Mouse (Mus musculus) midbrain, embryonic 13.5 days (tissue): ENCODE measurements at regions not wholly inside any gene's neighbourhood (a gene's known extent, or its start where the extent isn't known, plus 50 kb on each side); places are given as distances from the start of the nearest gene placed in this dataset.
A peak's percentile ranks its signal among the peaks of the same experiment; 100 is the strongest.

ENCODE experiments used
- ATAC-seq: fragments of 200-750 bp; cut with Nextera tagmentation; 2 replicates; pipeline ENCODE4 v1.8.0; 2017; ENCODE audit warnings: mild to moderate bottlenecking, moderate TSS enrichment, moderate library complexity
- H3K27ac ChIP-seq: fragments of 300-500 bp; sonication (generic); 2 replicates; pipeline ENCODE4 v1.5.1; 2015; ENCODE audit warnings: inconsistent platforms, mild to moderate bottlenecking, moderate library complexity
- H3K27me3 ChIP-seq: fragments of 300-500 bp; sonication (generic); 2 replicates; pipeline ENCODE4 v1.6.1; 2015; ENCODE audit warnings: mild to moderate bottlenecking, inconsistent platforms
- H3K36me3 ChIP-seq: fragments of 300-500 bp; sonication (generic); 2 replicates; pipeline ENCODE4 v1.6.1; 2015; ENCODE audit warnings: mild to moderate bottlenecking, inconsistent platforms
- H3K4me1 ChIP-seq: fragments of 300-500 bp; sonication (generic); replicated peaks from 2 replicates; pipeline ENCODE4 v1.6.1; 2015; ENCODE audit warnings: inconsistent platforms
- H3K4me2 ChIP-seq: fragments of 300-500 bp; sonication (generic); replicated peaks from 2 replicates; pipeline ENCODE4 v1.6.1; 2015; ENCODE audit warnings: moderate library complexity, mild to moderate bottlenecking, inconsistent platforms
- H3K4me3 ChIP-seq: fragments of 300-500 bp; sonication (generic); replicated peaks from 2 replicates; pipeline ENCODE4 v1.5.1; 2015; ENCODE audit warnings: mild to moderate bottlenecking, inconsistent platforms
- H3K9ac ChIP-seq: fragments of 300-500 bp; sonication (generic); replicated peaks from 2 replicates; pipeline ENCODE4 v1.6.1; 2015; ENCODE audit warnings: mild to moderate bottlenecking, inconsistent platforms
- H3K9me3 ChIP-seq: fragments of 300-500 bp; sonication (generic); 2 replicates; pipeline ENCODE4 v1.6.1; 2016; ENCODE audit warnings: mild to moderate bottlenecking, inconsistent platforms
- WGBS: fragments of 180-500 bp; shearing (Covaris S2); methylation state at CpG from one replicate; pipeline ENCODE4 v1.1.7; 2015; 5-methylcytosine and 5-hydroxymethylcytosine counted together

GRCm38 (mm10) chr1:23263798-23264197 lies 133.8 kb downstream of the Ogfrl1 start:
- WGBS = 54% methylated on average over 4 of the region's 4 CpGs
- no peaks in the 10 kb centered on the region for H3K27me3 ChIP-seq
- no peaks in the 10 kb centered on the region for H3K36me3 ChIP-seq
- H3K9me3 ChIP-seq = no peaks in the 10 kb centered on the region
- H3K9ac ChIP-seq = no peak overlapping the region; the same call in 1 of the 2 replicates
- peaks cover 20% of the 10 kb centered on the region for H3K4me1 ChIP-seq
- no peak for ATAC-seq
- no peak overlapping the region for H3K27ac ChIP-seq
- H3K4me3 ChIP-seq = no peak overlapping the region
- H3K4me2 ChIP-seq = no peak overlapping the region

GRCm38 (mm10) chr1:23261652-23262051 lies 135.9 kb downstream of the Ogfrl1 start:
- H3K9me3 ChIP-seq = no peaks in the 10 kb centered on the region

GRCm38 (mm10) chr1:23257306-23257895 lies 140.2 kb downstream of the Ogfrl1 start:
- no peaks in the 10 kb centered on the region for H3K9me3 ChIP-seq
- H3K27ac ChIP-seq = no peak overlapping the region
- peak overlapping the region; percentile 80 for H3K9ac ChIP-seq
- peak overlapping the region; percentile 79 for H3K4me3 ChIP-seq
- peak overlapping the region; percentile 65 for H3K4me2 ChIP-seq
- 18% methylated on average over 10 of the region's 10 CpGs for WGBS
- H3K36me3 ChIP-seq = no peaks in the 10 kb centered on the region
- ATAC-seq = no peak
- no peaks in the 10 kb centered on the region for H3K27me3 ChIP-seq
- peaks cover 25% of the 10 kb centered on the region for H3K4me1 ChIP-seq

More at GRCm38 (mm10) chr1:23261652-23262051, 135.9 kb downstream of the Ogfrl1 start:
- WGBS = 70% methylated on average over 3 of the region's 3 CpGs
- no peak overlapping the region for H3K4me2 ChIP-seq
- no peaks in the 10 kb centered on the region for H3K36me3 ChIP-seq
- no peak overlapping the region for H3K27ac ChIP-seq
- H3K27me3 ChIP-seq = no peaks in the 10 kb centered on the region
- no peak for ATAC-seq
- H3K4me3 ChIP-seq = no peak overlapping the region
- peaks cover 29% of the 10 kb centered on the region for H3K4me1 ChIP-seq
- H3K9ac ChIP-seq = no peak overlapping the region

GRCm38 (mm10) chr1:23256630-23257001 lies 141.0 kb downstream of the Ogfrl1 start:
- Histone ChIP-seq H3K4me2 (peak overlapping the region; percentile 65), H3K9ac (peak overlapping the region; percentile 80), H3K4me1 (peaks cover 25% of the 10 kb centered on the region), H3K36me3 (no peaks in the 10 kb centered on the region), H3K27me3 (no peaks in the 10 kb centered on the region), H3K4me3 (peak overlapping the region; percentile 79), H3K9me3 (no peaks in the 10 kb centered on the region), H3K27ac (peak overlapping the region; percentile 93)
- ATAC-seq = no peak
- under 1% methylated on average over 45 of the region's 45 CpGs for WGBS

- Histone ChIP-seq H3K27ac (peak overlapping the region; percentile 93), H3K27me3 (no peaks in the 10 kb centered on the region), H3K9ac (peak overlapping the region; percentile 80), H3K4me2 (peak overlapping the region; percentile 65), H3K4me1 (peaks cover 25% of the 10 kb centered on the region), H3K36me3 (no peaks in the 10 kb centered on the region), H3K9me3 (no peaks in the 10 kb centered on the region), H3K4me3 (peak overlapping the region; percentile 79)
- WGBS = under 1% methylated on average over 34 of the region's 80 CpGs
- ATAC-seq = peak; percentile 99
Observed at GRCm38 (mm10) chr1:23255925-23256629, 141.5 kb downstream of the Ogfrl1 start.

- no peak overlapping the region for H3K27ac ChIP-seq
- H3K4me2 ChIP-seq = no peak overlapping the region
- H3K27me3 ChIP-seq = no peaks in the 10 kb centered on the region
- H3K9me3 ChIP-seq = no peaks in the 10 kb centered on the region
- no peak for ATAC-seq
- no peaks in the 10 kb centered on the region for H3K36me3 ChIP-seq
- H3K9ac ChIP-seq = no peak overlapping the region
- H3K4me3 ChIP-seq = no peak overlapping the region
- H3K4me1 ChIP-seq = peaks cover 14% of the 10 kb centered on the region
- 86% methylated on average over 8 of the region's 8 CpGs for WGBS
Observed at GRCm38 (mm10) chr1:23254235-23254634, 143.3 kb downstream of the Ogfrl1 start.

- Histone ChIP-seq H3K27ac (no peak overlapping the region), H3K4me2 (no peak overlapping the region), H3K9me3 (no peaks in the 10 kb centered on the region), H3K27me3 (no peaks in the 10 kb centered on the region), H3K4me3 (no peak overlapping the region), H3K36me3 (no peaks in the 10 kb centered on the region), H3K9ac (no peak overlapping the region), H3K4me1 (no peaks in the 10 kb centered on the region)
- ATAC-seq = no peak
- WGBS = 40% methylated on average over 1 of the region's 1 CpGs
Observed at GRCm38 (mm10) chr1:23231522-23231921, 129.5 kb upstream of the 4933415F23Rik start.

GRCm38 (mm10) chr1:23228478-23228877 lies 126.4 kb upstream of the 4933415F23Rik start:
- Histone ChIP-seq H3K4me1 (no peaks in the 10 kb centered on the region), H3K36me3 (no peaks in the 10 kb centered on the region), H3K9ac (no peak overlapping the region), H3K4me2 (no peak overlapping the region), H3K4me3 (no peak overlapping the region), H3K9me3 (no peaks in the 10 kb centered on the region), H3K27ac (no peak overlapping the region), H3K27me3 (no peaks in the 10 kb centered on the region)
- 83% methylated on average over 6 of the region's 6 CpGs for WGBS
- no peak for ATAC-seq

- WGBS = 66% methylated on average over 13 of the region's 13 CpGs
- H3K4me1 ChIP-seq = no peaks in the 10 kb centered on the region; the same call in 1 of the 2 replicates
- peaks cover 3% of the 10 kb centered on the region; the same call in 1 of the 2 replicates for H3K27me3 ChIP-seq
- H3K4me3 ChIP-seq = no peak overlapping the region
- ATAC-seq = peak; percentile 79
- H3K9ac ChIP-seq = no peak overlapping the region
- H3K9me3 ChIP-seq = no peaks in the 10 kb centered on the region
- no peaks in the 10 kb centered on the region for H3K36me3 ChIP-seq
- H3K27ac ChIP-seq = no peak overlapping the region
- 0 out of 2 replicates have a peak overlapping the region, but pooled peaks have one; percentile 4 for H3K4me2 ChIP-seq
Observed at GRCm38 (mm10) chr1:23214462-23215158, 112.6 kb upstream of the 4933415F23Rik start.

- Histone ChIP-seq H3K9me3 (no peaks in the 10 kb centered on the region), H3K9ac (no peak overlapping the region), H3K4me3 (no peak overlapping the region), H3K27ac (no peak overlapping the region), H3K36me3 (no peaks in the 10 kb centered on the region), H3K27me3 (peaks cover 3% of the 10 kb centered on the region; the same call in 1 of the 2 replicates), H3K4me1 (0 out of 2 replicates have a peak, but pooled peaks cover 2% of the 10 kb centered on the region), H3K4me2 (no peak overlapping the region)
- 88% methylated on average over 1 of the region's 1 CpGs for WGBS
- no peak for ATAC-seq
Observed at GRCm38 (mm10) chr1:23207843-23208242, 105.8 kb upstream of the 4933415F23Rik start.

GRCm38 (mm10) chr1:23207024-23207423 lies 105.0 kb upstream of the 4933415F23Rik start:
- Histone ChIP-seq H3K36me3 (no peaks in the 10 kb centered on the region), H3K9me3 (no peaks in the 10 kb centered on the region), H3K4me1 (0 out of 2 replicates have a peak, but pooled peaks cover 7% of the 10 kb centered on the region), H3K4me2 (no peak overlapping the region), H3K4me3 (no peak overlapping the region), H3K9ac (no peak overlapping the region), H3K27me3 (peaks cover 3% of the 10 kb centered on the region; the same call in 1 of the 2 replicates), H3K27ac (no peak overlapping the region)
- WGBS = 69% methylated on average over 4 of the region's 4 CpGs
- no peak for ATAC-seq
